Mouse (Mus musculus): Measurements from ENCODE around the gene Adamts3. TPM values are rescaled to one million over a fixed set of nuclear protein-coding genes. Genes with fewer than 3 reads are reported as not detected.

The Adamts3 gene
- polyA plus RNA-seq, 2 experiments: 0.98 to 1.2 TPM

- no peak for ATAC-seq (ENCODE audit: insufficient read depth)
- Histone ChIP-seq H3K27me3 (ENCODE audit: control insufficient read depth, insufficient read depth, low read length) (no peaks in the 10 kb centered on the region), H3K36me3 (replicated peaks; ENCODE audit: control insufficient read depth, insufficient read depth, low read depth) (no peaks in the 10 kb centered on the region), H3K9ac (replicated peaks) (no peak overlapping the region), H3K4me1 (replicated peaks; ENCODE audit: control insufficient read depth in 2 of 2, insufficient read depth in 2 of 2, low read length in 1 of 2) (no peaks in the 10 kb centered on the region), H3K9me3 (ENCODE audit: control insufficient read depth, low read length) (no peaks in the 10 kb centered on the region), H3K4me3 (ENCODE audit: insufficient read depth in 1 of 2, low read depth in 2 of 2, low read length in 2 of 2) (no peak overlapping the region), H3K4me2 (ENCODE audit: low read depth) (no peak overlapping the region), H3K27ac (no peak overlapping the region)
- 69% methylated on average over 2 of the region's 2 CpGs for WGBS (ENCODE audit: insufficient replicate concordance)
- DNase-seq (ENCODE audit: low read depth in 3 of 3, low spot score in 3 of 3): no peak
- TF ChIP-seq EP300 (IDR thresholded peaks at IDR 0.05; ENCODE audit: low read depth) (no peak), CTCF (IDR thresholded peaks at IDR 0.05; ENCODE audit: low read depth) (no peak)
These were observed 247.7 kb downstream of the Adamts3 start for GRCm38 (mm10) chr5:89635434-89635833.

- 24% methylated on average over 1 of the region's 1 CpGs for WGBS (ENCODE audit: insufficient replicate concordance)
These were observed 251.5 kb downstream of the Adamts3 start for GRCm38 (mm10) chr5:89631599-89631998.

More at GRCm38 (mm10) chr5:89631599-89631998, 251.5 kb downstream of the Adamts3 start:
- H3K4me2 ChIP-seq (ENCODE audit: low read depth): no peak overlapping the region
- H3K27ac ChIP-seq: no peak overlapping the region
- TF ChIP-seq CTCF (IDR thresholded peaks at IDR 0.05; ENCODE audit: low read depth) (no peak), EP300 (IDR thresholded peaks at IDR 0.05; ENCODE audit: low read depth) (no peak)
- H3K36me3 ChIP-seq (replicated peaks; ENCODE audit: control insufficient read depth, insufficient read depth, low read depth): no peaks in the 10 kb centered on the region
- H3K4me3 ChIP-seq (ENCODE audit: insufficient read depth in 1 of 2, low read depth in 2 of 2, low read length in 2 of 2): no peak overlapping the region
- ATAC-seq (ENCODE audit: insufficient read depth): no peak
- H3K27me3 ChIP-seq (ENCODE audit: control insufficient read depth, insufficient read depth, low read length): no peaks in the 10 kb centered on the region
- H3K9ac ChIP-seq (replicated peaks): no peak overlapping the region
- DNase-seq (ENCODE audit: low read depth in 3 of 3, low spot score in 3 of 3): no peak
- no peaks in the 10 kb centered on the region for H3K4me1 ChIP-seq (replicated peaks; ENCODE audit: control insufficient read depth in 2 of 2, insufficient read depth in 2 of 2, low read length in 1 of 2)
- no peaks in the 10 kb centered on the region for H3K9me3 ChIP-seq (ENCODE audit: control insufficient read depth, low read length)

Measured in liver, embryonic 14.5 days (tissue).